Mouse (Mus musculus) brain, embryonic 14.5 days (tissue): ENCODE measurements at regions not wholly inside any gene's neighbourhood (a gene's known extent, or its start where the extent isn't known, plus 50 kb on each side); places are given as distances from the start of the nearest gene placed in this dataset.

Experiments used
- CTCF ChIP-seq: fragments of 200-500 bp; IDR thresholded peaks from 2 replicates; pipeline ENCODE4 v1.5.1; 2012; ENCODE audit warnings: inconsistent platforms, mild to moderate bottlenecking, moderate library complexity, borderline replicate concordance; ENCODE audit not compliant: insufficient read depth, insufficient read length; ENCODE audit errors: extremely low read depth
- POLR2A ChIP-seq: fragments of 200-500 bp; IDR thresholded peaks from 2 replicates; pipeline ENCODE4 v1.6.1; 2012; ENCODE audit warnings: mild to moderate bottlenecking, inconsistent platforms, borderline replicate concordance; ENCODE audit not compliant: poor library complexity, insufficient read depth, insufficient read length, severe bottlenecking; ENCODE audit errors: extremely low read depth

DNA sequence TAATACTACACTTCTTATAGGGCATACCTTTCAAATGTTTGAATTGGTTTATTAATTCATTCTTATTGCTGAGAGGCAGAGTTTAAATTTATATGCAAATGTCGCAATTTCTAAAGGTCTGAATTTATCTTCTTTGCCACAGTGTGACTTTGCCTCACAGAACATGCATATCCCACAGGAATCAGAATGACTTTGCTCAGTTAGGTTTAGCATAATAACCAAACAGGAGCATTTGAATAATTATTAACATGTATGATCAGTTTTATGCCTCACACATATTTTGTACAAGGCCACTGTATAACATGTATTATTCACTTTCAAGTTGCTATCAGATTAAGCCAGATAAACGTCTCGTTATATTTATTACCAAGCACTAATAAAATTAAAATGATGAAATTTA, 762.9 kb upstream of the Vstm2a start:
- TF ChIP-seq CTCF = no peak
- no peak for TF ChIP-seq POLR2A
